Mouse (Mus musculus) megakaryocyte-erythroid progenitor cell, adult 5 weeks (primary cell): ENCODE measurements around the gene Gipc1. TPM values are rescaled to one million over a fixed set of nuclear protein-coding genes. Genes with fewer than 3 reads are reported as not detected.

Experiments
- polyA plus RNA-seq: library from polyadenylated mRNA; stranded (reverse); fragments of >175 nt; gene quantifications from 2 replicates; pipeline ENCODE4 v1.2.3, GENCODE M21; 2012

Gipc1 gene
- polyA plus RNA-seq: 107 and 120 TPM in 2 replicates

GRCm38 (mm10) chr8:83652030-83652743 is at the start of gene Gipc1:
Gene Gipc1 (plus strand): TSS chr8:83652677.

DNA sequence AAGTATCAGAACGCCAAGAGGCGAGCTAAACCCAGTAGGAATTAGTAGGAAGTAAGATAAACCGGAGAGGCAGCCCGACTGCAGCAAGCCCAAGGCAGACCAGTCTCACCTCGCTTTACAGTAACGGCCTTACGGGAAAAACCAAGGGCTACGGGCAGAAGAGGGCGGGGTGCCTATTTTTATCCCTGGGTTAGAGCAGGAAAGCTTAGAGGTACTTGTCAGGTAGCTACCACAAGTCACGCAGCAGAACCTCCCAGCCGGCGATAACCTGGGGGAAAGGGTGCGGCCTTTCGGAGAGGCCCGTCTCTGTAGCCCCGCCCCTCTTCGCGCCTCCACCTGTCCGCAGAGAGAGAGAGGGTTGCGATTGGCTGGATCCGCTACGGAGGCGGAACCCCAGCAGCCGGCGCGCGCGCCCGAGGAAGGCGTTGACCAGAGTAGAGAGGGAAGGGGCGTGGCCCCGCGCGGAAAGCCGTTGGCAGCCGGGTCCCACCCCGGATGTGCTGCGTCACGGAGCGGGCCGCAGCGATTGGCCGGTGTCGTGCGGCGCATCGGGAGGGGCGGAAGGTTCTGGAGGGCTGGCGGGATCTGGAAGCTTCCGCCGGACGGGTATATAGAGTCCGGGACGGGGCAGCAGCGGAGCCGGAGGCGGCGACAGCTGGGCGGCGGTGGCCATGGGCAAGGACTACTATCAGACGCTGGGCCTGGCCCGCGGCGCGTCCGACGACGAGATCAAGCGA is 44.6 kb upstream of the Gipc1 start, which contains the start of the genes Tecr and Dnajb1:
Gene Tecr (minus strand): TSS at position 311 of the 737 bp plus-strand sequence.
Gene Dnajb1 (plus strand): TSS at position 533 of the 737 bp plus-strand sequence.

DNA sequence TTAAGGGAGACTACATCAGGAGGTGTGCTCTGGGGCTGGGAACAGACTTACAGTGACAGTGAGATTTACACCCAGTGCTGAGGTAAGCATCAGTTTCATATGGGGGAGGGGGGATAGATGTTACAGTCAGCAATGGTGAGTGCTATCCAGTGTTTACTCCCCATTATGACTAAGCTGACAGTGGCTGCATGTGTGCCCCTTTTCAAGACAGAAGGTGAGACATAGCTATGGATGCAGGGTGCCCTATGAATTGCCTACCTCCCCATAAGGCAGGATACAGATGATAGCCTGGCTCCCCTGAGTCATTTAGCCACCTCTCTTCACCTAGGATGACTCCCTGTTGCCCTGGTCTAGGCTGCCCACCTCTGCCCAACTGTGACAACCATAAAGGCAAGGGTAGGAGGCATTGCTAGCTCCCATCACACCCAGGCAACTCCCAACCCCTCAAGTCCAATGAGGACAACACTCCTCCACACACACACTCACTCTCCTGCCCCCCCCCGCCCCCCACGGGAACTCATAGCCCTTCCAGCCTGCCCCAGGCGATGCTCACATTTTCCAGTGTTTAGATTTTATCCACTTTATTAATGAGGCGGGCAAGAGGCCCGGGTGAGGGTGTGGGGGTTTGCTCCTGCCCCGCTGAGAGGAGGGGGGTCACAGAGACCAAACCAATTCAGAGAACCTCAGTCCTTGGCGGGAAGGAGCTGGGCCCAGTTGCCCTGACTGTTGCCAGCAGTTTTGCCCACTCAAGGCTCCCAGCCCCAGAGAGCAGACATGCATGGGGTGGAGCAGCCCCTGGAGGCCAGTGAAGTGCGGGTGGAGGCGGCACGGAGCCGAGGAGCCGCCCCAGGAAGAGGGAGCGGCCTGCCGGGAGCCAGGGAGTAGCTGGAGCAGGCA is 13.7 kb downstream of the Gipc1 start, which contains the start of gene Ptger1:
Gene Ptger1 (plus strand): TSS at position 710 of the 897 bp plus-strand sequence.

GRCm38 (mm10) chr8:83698661-83699453 is 46.4 kb downstream of the Gipc1 start, which contains the start of gene Pkn1:
Gene Pkn1 (minus strand): TSS chr8:83699179.

Other genes with a start within 250 kb of the Gipc1 start
- gene Scoc, start 194.3 kb upstream of the Gipc1 start, polyA plus RNA-seq: 7.6 and 9.0 TPM in 2 replicates
- not detected in 2 replicates for gene Olfr370, start 116.9 kb upstream of the Gipc1 start, polyA plus RNA-seq
- 459 and 524 TPM in 2 replicates for gene Ndufb7, start 86.0 kb upstream of the Gipc1 start, polyA plus RNA-seq
- 417 and 426 TPM in 2 replicates for gene Tecr, start 44.7 kb upstream of the Gipc1 start, polyA plus RNA-seq
- 141 and 217 TPM in 2 replicates for gene Dnajb1, start 44.5 kb upstream of the Gipc1 start, polyA plus RNA-seq
- 0.29 and 0.31 TPM in 2 replicates for gene Ptger1, start 14.0 kb downstream of the Gipc1 start, polyA plus RNA-seq
- gene Pkn1, start 46.5 kb downstream of the Gipc1 start, polyA plus RNA-seq: 135 and 146 TPM in 2 replicates
- gene Ddx39, start 62.5 kb downstream of the Gipc1 start, polyA plus RNA-seq: 46.6 and 55.5 TPM in 2 replicates
- gene Adgre5, start 88.6 kb downstream of the Gipc1 start, polyA plus RNA-seq: 53.2 and 59.7 TPM in 2 replicates
- 12.8 and 26.7 TPM in 2 replicates for gene Adgrl1, start 247.4 kb downstream of the Gipc1 start, polyA plus RNA-seq